Mouse (Mus musculus) bone marrow macrophage, adult 2 months (primary cell): ENCODE measurements around the gene Nr5a2. TPM values are rescaled to one million over a fixed set of nuclear protein-coding genes. Genes with fewer than 3 reads are reported as not detected.
A peak's percentile ranks its signal among the peaks of the same experiment; 100 is the strongest.

Experiments
- H3K27ac ChIP-seq: 2 replicates; pipeline ENCODE4 v1.5.1; 2012; ENCODE audit warnings: low read depth, low read length; ENCODE audit not compliant: insufficient read depth
- H3K4me1 ChIP-seq: 2 replicates; pipeline ENCODE4 v1.6.1; 2012; ENCODE audit warnings: low read length; ENCODE audit not compliant: control insufficient read depth, insufficient read depth
- H3K4me3 ChIP-seq: 2 replicates; pipeline ENCODE4 v1.5.1; 2012; ENCODE audit warnings: mild to moderate bottlenecking, low read length, moderate library complexity; ENCODE audit not compliant: insufficient read depth
- CTCF ChIP-seq: IDR thresholded peaks from 2 replicates; pipeline ENCODE4 v1.5.1; 2012; ENCODE audit warnings: low read depth, mild to moderate bottlenecking, low read length, moderate library complexity
- POLR2A ChIP-seq: IDR thresholded peaks from 2 replicates; pipeline ENCODE4 v1.6.1; 2012; ENCODE audit warnings: mild to moderate bottlenecking, low read depth, low read length, borderline replicate concordance
- polyA plus RNA-seq: library from polyadenylated mRNA; stranded (reverse); fragments of >200 nt; gene quantifications from 2 replicates; pipeline ENCODE4 v1.2.4, GENCODE M21; 2012; ENCODE audit not compliant: missing spikeins, insufficient read depth, insufficient read length

Gene Nr5a2
- polyA plus RNA-seq, 1 experiment, result not detected

GRCm38 (mm10) chr1:136935960-136936324 is 24.3 kb downstream of the Nr5a2 start:
- Histone ChIP-seq H3K4me3 (no peak overlapping the region), H3K4me1 (no peaks in the 10 kb centered on the region), H3K27ac (no peak overlapping the region)
- no peak for TF ChIP-seq POLR2A
- no peak for TF ChIP-seq CTCF

GRCm38 (mm10) chr1:136935316-136935959 is 24.8 kb downstream of the Nr5a2 start:
- H3K27ac ChIP-seq, result no peak overlapping the region
- H3K4me3 ChIP-seq, result no peak overlapping the region
- TF ChIP-seq CTCF (no peak), POLR2A (no peak)
- no peaks in the 10 kb centered on the region for H3K4me1 ChIP-seq

- no peaks in the 10 kb centered on the region for H3K4me1 ChIP-seq
- no peak overlapping the region for H3K4me3 ChIP-seq
- TF ChIP-seq POLR2A (no peak), CTCF (no peak)
- H3K27ac ChIP-seq, result no peak overlapping the region
These were observed 26.2 kb downstream of the Nr5a2 start for GRCm38 (mm10) chr1:136934051-136934450.

DNA sequence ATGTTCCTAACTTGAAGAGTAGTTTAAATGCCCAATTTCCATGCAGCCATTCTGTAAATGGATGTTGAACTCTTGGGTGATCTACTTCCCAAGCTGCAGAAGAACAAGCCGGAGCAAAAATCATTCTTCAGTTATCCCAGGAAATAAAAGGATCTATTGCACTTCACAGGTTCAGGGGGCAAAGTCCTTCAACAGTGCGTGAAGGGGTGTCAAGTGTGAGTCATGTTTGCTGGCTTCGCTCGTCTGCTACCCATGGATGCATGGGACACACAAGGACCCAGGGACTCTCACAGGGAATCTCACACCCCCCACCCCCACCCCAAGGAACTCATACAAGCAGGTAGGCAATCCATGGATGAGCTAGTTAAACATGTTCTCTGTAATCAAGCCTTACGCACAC is 29.2 kb downstream of the Nr5a2 start:
- no peak overlapping the region for H3K27ac ChIP-seq
- H3K4me3 ChIP-seq, result no peak overlapping the region
- TF ChIP-seq CTCF (no peak), POLR2A (no peak)

GRCm38 (mm10) chr1:136929743-136930142 is 30.5 kb downstream of the Nr5a2 start:
- no peaks in the 10 kb centered on the region for H3K4me1 ChIP-seq
- no peak for TF ChIP-seq POLR2A
- H3K27ac ChIP-seq, result no peak overlapping the region

More for the DNA sequence above, 29.2 kb downstream of the Nr5a2 start:
- H3K4me1 ChIP-seq, result no peaks in the 10 kb centered on the region

GRCm38 (mm10) chr1:136927428-136927827 is 32.8 kb downstream of the Nr5a2 start:
- Histone ChIP-seq H3K4me1 (no peaks in the 10 kb centered on the region), H3K4me3 (no peak overlapping the region), H3K27ac (no peak overlapping the region)
- TF ChIP-seq POLR2A (no peak), CTCF (no peak)

More at GRCm38 (mm10) chr1:136929743-136930142, 30.5 kb downstream of the Nr5a2 start:
- no peak overlapping the region for H3K4me3 ChIP-seq

DNA sequence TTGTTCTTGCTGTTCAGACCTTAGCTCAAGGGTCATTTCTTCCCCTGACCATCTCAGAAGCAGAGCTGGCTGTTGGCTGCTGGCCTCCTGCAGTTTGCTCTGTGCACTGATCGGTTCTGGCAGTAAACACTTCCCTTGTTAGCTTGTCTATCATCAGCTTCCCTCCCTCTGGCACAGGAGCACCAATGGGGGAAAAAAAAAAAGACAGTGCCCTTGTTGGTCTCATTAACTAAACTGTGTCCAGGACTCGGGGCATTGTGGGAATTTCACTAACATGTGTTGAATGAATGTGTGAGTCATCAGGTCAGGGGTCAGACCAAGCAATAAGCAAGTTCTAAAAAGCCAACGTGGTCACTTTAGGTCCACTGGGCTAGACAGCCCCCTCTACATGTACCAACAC is 34.2 kb downstream of the Nr5a2 start:
- no peaks in the 10 kb centered on the region for H3K4me1 ChIP-seq
- H3K4me3 ChIP-seq, result no peak overlapping the region
- H3K27ac ChIP-seq, result no peak overlapping the region
- TF ChIP-seq CTCF (no peak), POLR2A (no peak)

- no peak for TF ChIP-seq CTCF
- no peak for TF ChIP-seq POLR2A
- no peak overlapping the region for H3K27ac ChIP-seq
- H3K4me3 ChIP-seq, result no peak overlapping the region
These were observed 40.2 kb downstream of the Nr5a2 start for GRCm38 (mm10) chr1:136920089-136920488.

GRCm38 (mm10) chr1:136918791-136919190 is 41.5 kb downstream of the Nr5a2 start:
- Histone ChIP-seq H3K27ac (no peak overlapping the region), H3K4me1 (peaks cover 5% of the 10 kb centered on the region), H3K4me3 (no peak overlapping the region)
- TF ChIP-seq POLR2A, result no peak
- no peak for TF ChIP-seq CTCF

More at GRCm38 (mm10) chr1:136920089-136920488, 40.2 kb downstream of the Nr5a2 start:
- H3K4me1 ChIP-seq, result peaks cover 5% of the 10 kb centered on the region

GRCm38 (mm10) chr1:136915438-136915837 is 44.8 kb downstream of the Nr5a2 start:
- H3K27ac ChIP-seq, result no peak overlapping the region
- H3K4me3 ChIP-seq, result 0 out of 2 replicates have a peak overlapping the region, but pooled peaks have one; percentile 11
- TF ChIP-seq POLR2A (no peak), CTCF (no peak)
- H3K4me1 ChIP-seq, result peaks cover 5% of the 10 kb centered on the region
